Mouse (Mus musculus) CD8-positive naive resting alpha-beta T cell, adult 2 months (primary cell): ENCODE data around the gene Olfr291.

ENCODE experiments used
- DNase-seq, 2 experiments: peaks; one replicate each; pipeline ENCODE4 v3.0.0; 2022; ENCODE audit warnings: low read depth in 2 of 2, low spot score in 2 of 2

The Olfr291 gene

DNA sequence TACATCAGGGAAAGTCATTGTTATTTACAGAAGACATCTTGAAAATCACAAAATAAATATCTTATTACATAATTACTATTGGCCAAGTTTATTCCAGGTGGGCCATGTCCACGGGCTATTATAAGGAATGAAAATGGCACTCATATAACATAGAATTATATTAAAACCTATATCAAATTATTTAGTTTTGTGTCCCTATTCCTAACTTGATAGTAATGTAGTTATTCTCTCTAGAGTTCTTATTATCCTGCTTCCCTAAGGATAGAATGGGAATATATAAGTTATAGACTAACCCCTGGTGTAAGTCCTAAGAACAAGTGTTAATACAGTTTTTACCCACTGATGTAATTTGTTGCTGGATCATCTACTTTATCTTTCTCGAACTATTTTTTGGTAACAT is at the start of gene Olfr291:
TSS of gene Olfr291 (plus strand) at position 301 of the 400 bp plus-strand sequence.
- DNase-seq, result no peak

GRCm38 (mm10) chr7:84805224-84805623 is 48.1 kb upstream of the Olfr291 start:
- DNase-seq, result no peak

DNA sequence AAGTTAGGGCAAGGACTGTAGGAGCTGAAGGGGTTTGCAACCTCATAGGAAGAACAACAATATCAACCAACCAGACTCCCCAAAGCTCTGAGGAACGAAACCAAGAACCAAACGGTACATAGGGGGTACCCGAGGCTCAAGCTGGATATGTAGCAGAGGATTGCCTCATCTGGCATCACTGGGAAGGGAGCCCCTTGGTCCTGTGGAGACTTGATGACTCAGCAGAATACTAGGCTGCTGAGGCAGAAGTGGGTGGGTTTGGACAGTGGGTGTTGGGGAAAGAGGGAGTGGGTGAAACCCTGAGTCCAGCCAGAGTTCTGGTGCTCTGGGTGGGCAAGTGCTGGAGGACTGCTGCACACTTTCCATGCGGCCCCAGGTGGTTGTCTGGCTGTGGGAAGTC is 47.2 kb upstream of the Olfr291 start:
- no peak for DNase-seq

DNA sequence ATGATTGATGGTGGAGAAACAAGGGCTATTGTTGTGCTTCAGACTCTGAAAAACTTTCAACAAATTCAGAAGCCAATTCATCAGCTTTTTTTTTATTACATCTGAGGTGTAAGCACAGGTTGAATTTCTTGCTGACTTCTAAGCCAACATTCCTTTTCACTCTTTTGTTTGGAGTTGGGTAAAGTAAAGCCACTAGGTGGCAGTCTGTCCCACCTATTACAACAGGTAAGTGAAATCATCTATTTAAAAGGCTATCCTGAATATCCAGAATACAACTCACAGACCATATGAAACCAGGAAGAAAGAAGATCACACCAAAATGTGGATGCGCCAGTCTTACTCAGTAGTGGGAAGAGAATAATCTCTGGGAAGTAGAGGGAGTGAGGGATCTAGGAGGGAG is 31.2 kb downstream of the Olfr291 start:
- DNase-seq, result no peak
